Mouse (Mus musculus): Measurements from ENCODE around the gene Blzf1. TPM values are rescaled to one million over a fixed set of nuclear protein-coding genes. Genes with fewer than 3 reads are reported as not detected.
A peak's percentile ranks its signal among the peaks of the same experiment; 100 is the strongest.

Gene Blzf1
- polyA plus RNA-seq, 1 experiment from 2014 or later: 24.0 TPM

GRCm38 (mm10) chr1:164247442-164247841, 59.8 kb downstream of the Blzf1 start:
- ATAC-seq (ENCODE audit: insufficient number of reproducible peaks, low FRiP score, low TSS enrichment, low read depth): no peak
- no peaks in the 10 kb centered on the region for H3K36me3 ChIP-seq (ENCODE audit: control insufficient read depth, insufficient read depth, low read length)
- WGBS: 44% methylated on average over 8 of the region's 8 CpGs
- peak overlapping the region; percentile 1; the same call in 1 of the 2 replicates for H3K4me3 ChIP-seq (ENCODE audit: low read depth, low read length)
- no peaks in the 10 kb centered on the region for H3K27me3 ChIP-seq (ENCODE audit: control insufficient read depth, insufficient read depth, low read length)
- H3K4me2 ChIP-seq (ENCODE audit: low read depth, severe bottlenecking): peak overlapping the region; percentile 48; the same call in 1 of the 2 replicates
- H3K4me1 ChIP-seq (ENCODE audit: control insufficient read depth, insufficient read depth, low read length): peaks cover 14% of the 10 kb centered on the region
- no peak for DNase-seq (ENCODE audit: low spot score)
- H3K9ac ChIP-seq (ENCODE audit: low read length): peak overlapping the region; percentile 49; the same call in 1 of the 2 replicates
- no peak overlapping the region for H3K27ac ChIP-seq (replicated peaks; ENCODE audit: low read depth, low read length)
- no peaks in the 10 kb centered on the region for H3K9me3 ChIP-seq (ENCODE audit: control insufficient read depth, low read length)

- Histone ChIP-seq H3K9me3 (ENCODE audit: control insufficient read depth, low read length) (no peaks in the 10 kb centered on the region), H3K4me3 (ENCODE audit: low read depth, low read length) (no peak overlapping the region), H3K27ac (replicated peaks; ENCODE audit: low read depth, low read length) (no peak overlapping the region), H3K36me3 (ENCODE audit: control insufficient read depth, insufficient read depth, low read length) (no peaks in the 10 kb centered on the region), H3K27me3 (ENCODE audit: control insufficient read depth, insufficient read depth, low read length) (no peaks in the 10 kb centered on the region), H3K4me1 (ENCODE audit: control insufficient read depth, insufficient read depth, low read length) (peaks cover 2% of the 10 kb centered on the region; the same call in 1 of the 2 replicates), H3K4me2 (ENCODE audit: low read depth, severe bottlenecking) (no peak overlapping the region), H3K9ac (ENCODE audit: low read length) (no peak overlapping the region)
- no peak for ATAC-seq (ENCODE audit: insufficient number of reproducible peaks, low FRiP score, low TSS enrichment, low read depth)
- no peak for DNase-seq (ENCODE audit: low spot score)
- WGBS: 78% methylated on average over 8 of the region's 8 CpGs
These were observed 64.5 kb downstream of the Blzf1 start for GRCm38 (mm10) chr1:164242809-164243208.

GRCm38 (mm10) chr1:164241494-164241893, 65.8 kb downstream of the Blzf1 start:
- H3K4me3 ChIP-seq (ENCODE audit: low read depth, low read length): no peak overlapping the region
- H3K27me3 ChIP-seq (ENCODE audit: control insufficient read depth, insufficient read depth, low read length): no peaks in the 10 kb centered on the region
- no peaks in the 10 kb centered on the region for H3K9me3 ChIP-seq (ENCODE audit: control insufficient read depth, low read length)
- WGBS: 80% methylated on average over 2 of the region's 2 CpGs
- H3K4me1 ChIP-seq (ENCODE audit: control insufficient read depth, insufficient read depth, low read length): no peaks in the 10 kb centered on the region
- H3K4me2 ChIP-seq (ENCODE audit: low read depth, severe bottlenecking): no peak overlapping the region
- DNase-seq (ENCODE audit: low spot score) (no peak), ATAC-seq (ENCODE audit: insufficient number of reproducible peaks, low FRiP score, low TSS enrichment, low read depth) (no peak)
- H3K27ac ChIP-seq (replicated peaks; ENCODE audit: low read depth, low read length): no peak overlapping the region
- H3K9ac ChIP-seq (ENCODE audit: low read length): no peak overlapping the region
- H3K36me3 ChIP-seq (ENCODE audit: control insufficient read depth, insufficient read depth, low read length): no peaks in the 10 kb centered on the region

Other genes starting within 250 kb of the Blzf1 start
- not detected in 2 replicates for gene Sell, start 245.5 kb downstream of the Blzf1 start, polyA plus RNA-seq (2014; fragmentation: Nextera tagmentation; extraction: Ambion mirVana)
- 0.07 TPM in 1 of 2 replicates, not detected in the other for gene Selp, start 192.2 kb downstream of the Blzf1 start, polyA plus RNA-seq (2014; fragmentation: Nextera tagmentation; extraction: Ambion mirVana)
- gene F5, start 155.7 kb downstream of the Blzf1 start, polyA plus RNA-seq (2014; fragmentation: Nextera tagmentation; extraction: Ambion mirVana): 0.16 and 0.35 TPM in 2 replicates
- gene Slc19a2, start 58.4 kb downstream of the Blzf1 start, polyA plus RNA-seq (2014; fragmentation: Nextera tagmentation; extraction: Ambion mirVana): 8.5 and 10.2 TPM in 2 replicates
- gene Ccdc181, start 31.9 kb downstream of the Blzf1 start, polyA plus RNA-seq (2014; fragmentation: Nextera tagmentation; extraction: Ambion mirVana): 8.7 and 10.2 TPM in 2 replicates
- gene Nme7, start 3.4 kb downstream of the Blzf1 start, polyA plus RNA-seq (2014; fragmentation: Nextera tagmentation; extraction: Ambion mirVana): 44.5 and 46.8 TPM in 2 replicates
- 1.6 and 2.6 TPM in 2 replicates for gene Atp1b1, start 150.9 kb upstream of the Blzf1 start, polyA plus RNA-seq (2014; fragmentation: Nextera tagmentation; extraction: Ambion mirVana)

All from limb, embryonic 11.5 days (tissue).